Mouse (Mus musculus): ENCODE results near the gene Gm10563.

The Gm10563 gene

GRCm38 (mm10) chr4:155653086-155653450, 7.9 kb upstream of the Gm10563 start, which contains the start of gene Mmp23:
Mmp23 (minus strand) TSS chr4:155653384.
- DNase-seq (ENCODE audit: low spot score in 2 of 2) = peak in 1 of 2 experiments; percentile 25

- no peak for DNase-seq (ENCODE audit: low spot score in 2 of 2)
These were observed 7.3 kb upstream of the Gm10563 start for GRCm38 (mm10) chr4:155652283-155653085.

GRCm38 (mm10) chr4:155651553-155652269, 6.5 kb upstream of the Gm10563 start:
- DNase-seq (ENCODE audit: low spot score in 2 of 2) = no peak

- DNase-seq (ENCODE audit: low spot score in 2 of 2) = no peak
These were observed 4.1 kb upstream of the Gm10563 start for GRCm38 (mm10) chr4:155649355-155649754.

DNA sequence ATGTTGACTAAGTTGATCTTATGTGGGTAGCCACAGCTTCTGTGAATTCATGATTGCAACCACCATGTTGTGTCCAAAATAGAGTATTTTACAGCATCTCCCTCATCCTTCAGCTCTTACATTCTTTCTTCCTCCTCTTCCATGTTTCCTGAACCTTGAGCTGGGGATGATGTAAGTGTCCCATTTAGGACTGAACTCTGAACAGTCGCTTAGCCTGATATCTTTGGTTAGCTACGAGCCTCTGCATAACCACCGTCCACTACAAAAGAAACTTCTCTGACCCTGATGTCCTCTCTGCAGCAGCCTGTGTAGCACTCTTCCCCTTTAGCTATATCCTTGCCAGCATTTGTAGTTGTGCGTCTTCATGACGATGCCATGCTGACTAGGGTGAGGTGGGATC, 513 bp upstream of the Gm10563 start:
- DNase-seq (ENCODE audit: low spot score in 2 of 2) = no peak

- DNase-seq (ENCODE audit: low spot score in 2 of 2) = no peak
These were observed 1.7 kb downstream of the Gm10563 start for GRCm38 (mm10) chr4:155643531-155643930.

DNA sequence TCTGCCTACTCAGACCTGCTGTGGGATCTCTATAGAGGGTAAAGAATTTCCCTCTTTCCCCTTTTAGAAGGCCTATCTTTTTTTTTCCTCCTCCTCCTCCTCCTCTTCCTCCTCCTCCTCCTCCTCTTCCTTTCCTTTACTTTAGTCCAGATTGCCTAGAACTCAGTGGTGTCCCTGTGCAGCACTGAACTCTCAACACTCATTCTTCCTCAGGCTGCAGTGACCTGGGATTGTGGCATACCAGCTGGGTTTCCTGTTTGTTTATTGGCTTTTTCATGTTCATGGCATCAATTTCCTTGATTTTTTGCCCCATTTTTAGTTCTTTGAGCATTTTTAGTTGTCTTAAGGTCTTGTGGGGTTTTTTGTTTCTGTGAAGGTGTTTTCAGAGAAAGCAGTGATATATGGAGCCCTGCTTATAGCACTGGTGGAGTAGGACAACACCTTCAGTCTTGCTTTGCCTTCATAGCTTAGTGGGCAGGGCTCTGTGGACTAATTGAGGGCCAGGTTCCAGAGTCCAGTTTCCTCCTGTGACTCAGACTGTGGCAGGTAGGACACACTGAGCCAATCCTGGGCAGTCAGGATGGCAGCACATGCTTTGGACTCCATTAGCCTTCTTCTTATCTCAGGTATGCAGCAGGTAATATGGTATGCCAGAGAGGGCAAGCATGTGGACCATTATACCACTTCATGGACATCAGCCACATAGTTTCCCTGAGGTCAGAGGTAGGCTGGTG, 9.3 kb downstream of the Gm10563 start:
- no peak for DNase-seq (ENCODE audit: low spot score in 2 of 2)

DNA sequence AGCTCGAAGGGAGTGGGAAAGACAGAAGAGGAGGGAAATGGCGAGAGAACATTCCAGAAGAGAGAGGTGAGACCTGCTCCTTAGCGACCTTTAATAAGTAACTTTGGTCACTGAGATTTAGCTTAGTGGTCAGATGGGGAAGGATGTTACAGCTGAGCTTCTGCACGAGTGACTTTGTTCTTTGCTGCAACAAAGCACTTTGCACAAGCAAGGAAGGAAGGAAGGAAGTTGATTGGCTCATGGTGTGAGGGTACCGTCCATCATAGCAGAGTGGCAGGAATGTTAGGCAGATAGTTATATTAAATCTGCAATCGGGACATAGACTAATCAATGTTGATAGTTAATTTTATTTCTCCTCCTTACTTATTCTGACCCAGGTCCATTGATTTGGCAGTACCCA, 14.9 kb downstream of the Gm10563 start:
- DNase-seq (ENCODE audit: low spot score in 2 of 2) = no peak

DNA sequence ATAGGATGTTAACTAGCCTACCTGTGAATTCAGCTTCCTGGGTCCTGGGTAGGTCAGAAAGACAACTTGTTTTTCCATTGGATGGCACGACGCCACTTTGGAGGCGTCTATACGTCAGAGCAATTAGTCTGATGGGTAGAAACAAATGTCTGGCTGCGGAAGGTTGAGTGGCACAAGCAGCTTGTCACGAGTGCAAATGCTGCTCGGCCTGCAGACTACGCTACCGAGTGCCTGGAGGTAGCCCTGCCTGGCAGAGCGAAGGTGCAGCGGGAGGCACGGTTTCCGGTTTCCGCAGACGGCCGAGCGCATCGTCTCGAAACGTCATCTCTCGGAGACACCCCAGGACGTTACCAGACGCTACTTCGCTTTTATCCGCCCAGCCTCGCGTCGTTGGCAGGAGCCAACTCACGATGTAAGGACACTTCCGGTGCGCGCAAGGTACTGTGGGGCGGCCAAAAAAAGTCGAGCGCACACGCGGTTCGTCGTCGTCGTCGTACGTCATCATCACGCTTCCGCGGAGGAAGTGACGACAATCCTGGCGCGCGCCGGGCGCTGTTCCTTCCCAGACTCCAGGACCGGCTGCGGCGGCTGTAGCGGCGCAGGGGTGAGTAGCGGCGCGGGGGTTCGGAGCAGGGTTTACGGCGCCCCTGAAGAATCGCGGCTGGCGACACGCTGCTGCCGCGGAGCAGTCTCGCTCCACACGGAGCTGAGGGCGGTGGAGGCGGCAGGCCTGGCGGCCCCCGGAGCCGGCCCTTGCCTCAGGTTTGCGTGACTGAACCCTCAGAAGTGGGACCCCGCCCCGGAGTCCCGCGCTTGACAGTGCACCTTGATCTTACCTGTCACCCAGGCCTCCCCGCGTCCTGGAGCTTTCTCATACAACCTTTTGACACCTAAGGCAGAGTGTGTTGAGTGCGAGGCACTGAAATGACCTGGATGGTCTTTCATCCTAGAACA, 20.6 kb downstream of the Gm10563 start, which contains the start of gene Cdk11b:
Gene Cdk11b, plus strand, starts transcription at position 517 of the 954 bp plus-strand sequence.
- peak; percentile 96 for DNase-seq (ENCODE audit: low spot score in 2 of 2)

DNA sequence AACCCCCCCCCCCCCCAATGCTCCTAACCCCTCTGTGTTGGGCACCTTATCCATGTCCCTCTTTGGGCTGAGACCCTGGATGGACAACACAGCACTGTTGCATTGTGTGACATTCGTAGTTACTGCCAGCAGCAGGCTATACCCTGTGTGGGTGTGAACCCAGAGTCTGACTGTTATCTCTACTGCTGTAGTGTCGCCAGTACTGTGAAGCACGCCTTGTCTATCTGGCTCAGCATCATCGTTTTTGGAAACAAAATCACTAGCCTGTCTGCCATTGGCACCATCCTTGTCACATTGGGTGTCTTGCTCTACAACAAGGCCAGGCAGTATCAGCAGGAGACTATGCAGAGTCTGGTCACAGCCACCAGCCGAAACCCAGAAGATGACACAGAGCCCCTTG, 26.9 kb downstream of the Gm10563 start:
- DNase-seq (ENCODE audit: low spot score in 2 of 2) = no peak

DNA sequence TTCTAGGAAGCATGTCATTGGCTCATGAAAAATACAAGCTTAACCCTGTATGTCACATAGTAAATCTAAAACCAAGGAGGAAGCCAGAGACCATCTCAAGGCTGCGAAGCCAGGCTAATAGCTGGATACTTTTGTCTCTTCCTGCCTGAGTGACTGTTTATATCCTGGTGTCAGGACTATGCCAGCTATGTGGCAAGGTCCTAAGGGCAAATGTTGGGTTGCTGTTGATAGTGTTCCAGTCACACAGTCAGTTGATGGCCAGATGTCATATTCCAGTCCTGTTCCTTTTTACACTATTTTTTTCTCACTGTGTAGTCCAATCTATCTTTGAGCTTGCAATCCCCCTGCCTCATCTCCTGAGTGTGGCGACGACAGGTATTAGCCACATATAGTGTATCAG, 31.9 kb downstream of the Gm10563 start:
- DNase-seq (ENCODE audit: low spot score in 2 of 2) = no peak

DNA sequence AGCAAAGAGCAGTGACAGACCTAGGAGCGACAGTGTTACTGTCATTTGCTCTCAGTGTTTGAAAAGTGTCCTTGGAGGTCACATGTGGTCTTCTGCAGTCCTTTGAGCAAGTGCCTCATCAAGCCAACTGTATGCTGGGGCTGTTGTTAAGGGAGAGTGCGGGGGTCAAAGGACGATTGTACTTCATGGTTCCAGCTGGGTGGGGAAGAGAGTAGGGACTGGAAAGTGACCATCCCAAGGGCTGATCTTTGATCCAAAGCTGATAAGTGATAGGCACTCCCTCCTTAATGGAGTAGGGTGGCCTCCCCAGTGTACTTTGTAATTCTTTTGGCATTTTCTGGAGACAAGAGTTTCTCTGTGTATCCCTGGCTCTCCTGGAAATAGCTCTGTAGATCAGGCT, 33.3 kb downstream of the Gm10563 start:
- DNase-seq (ENCODE audit: low spot score in 2 of 2) = no peak

DNA sequence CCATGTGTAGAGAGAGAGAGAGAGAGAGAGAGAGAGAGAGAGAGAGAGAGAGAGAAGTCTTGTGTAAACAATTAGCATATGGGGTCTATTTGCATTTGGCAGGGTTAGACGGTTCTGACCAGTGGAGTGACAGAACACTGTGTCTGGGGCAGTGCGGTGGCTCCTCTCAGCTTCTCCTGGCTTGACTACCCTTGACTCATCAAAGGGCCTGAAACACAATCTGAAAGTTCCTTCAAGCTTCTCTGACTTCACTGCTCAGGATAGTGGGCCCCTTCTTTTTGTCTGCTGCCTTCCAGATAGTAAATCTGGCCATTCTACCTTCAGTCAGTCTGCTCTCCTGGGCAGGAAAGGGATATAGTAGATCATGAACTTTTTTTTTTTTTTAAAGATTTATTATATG, 38.4 kb downstream of the Gm10563 start:
- no peak for DNase-seq (ENCODE audit: low spot score in 2 of 2)

- no peak for DNase-seq (ENCODE audit: low spot score in 2 of 2)
These were observed 40.1 kb downstream of the Gm10563 start for GRCm38 (mm10) chr4:155605132-155605531.

- DNase-seq (ENCODE audit: low spot score in 2 of 2) = no peak
These were observed 41.4 kb downstream of the Gm10563 start for GRCm38 (mm10) chr4:155603801-155604200.

- DNase-seq (ENCODE audit: low spot score in 2 of 2) = no peak
These were observed 42.5 kb downstream of the Gm10563 start for GRCm38 (mm10) chr4:155602753-155603152.

GRCm38 (mm10) chr4:155601997-155602456, 43.2 kb downstream of the Gm10563 start:
- DNase-seq (ENCODE audit: low spot score in 2 of 2) = no peak

GRCm38 (mm10) chr4:155601091-155601996, 43.9 kb downstream of the Gm10563 start, which contains the start of gene Slc35e2:
Slc35e2 (plus strand) TSS chr4:155601416.
- peak; percentile 84 to 98 for DNase-seq (ENCODE audit: low spot score in 2 of 2)

DNA sequence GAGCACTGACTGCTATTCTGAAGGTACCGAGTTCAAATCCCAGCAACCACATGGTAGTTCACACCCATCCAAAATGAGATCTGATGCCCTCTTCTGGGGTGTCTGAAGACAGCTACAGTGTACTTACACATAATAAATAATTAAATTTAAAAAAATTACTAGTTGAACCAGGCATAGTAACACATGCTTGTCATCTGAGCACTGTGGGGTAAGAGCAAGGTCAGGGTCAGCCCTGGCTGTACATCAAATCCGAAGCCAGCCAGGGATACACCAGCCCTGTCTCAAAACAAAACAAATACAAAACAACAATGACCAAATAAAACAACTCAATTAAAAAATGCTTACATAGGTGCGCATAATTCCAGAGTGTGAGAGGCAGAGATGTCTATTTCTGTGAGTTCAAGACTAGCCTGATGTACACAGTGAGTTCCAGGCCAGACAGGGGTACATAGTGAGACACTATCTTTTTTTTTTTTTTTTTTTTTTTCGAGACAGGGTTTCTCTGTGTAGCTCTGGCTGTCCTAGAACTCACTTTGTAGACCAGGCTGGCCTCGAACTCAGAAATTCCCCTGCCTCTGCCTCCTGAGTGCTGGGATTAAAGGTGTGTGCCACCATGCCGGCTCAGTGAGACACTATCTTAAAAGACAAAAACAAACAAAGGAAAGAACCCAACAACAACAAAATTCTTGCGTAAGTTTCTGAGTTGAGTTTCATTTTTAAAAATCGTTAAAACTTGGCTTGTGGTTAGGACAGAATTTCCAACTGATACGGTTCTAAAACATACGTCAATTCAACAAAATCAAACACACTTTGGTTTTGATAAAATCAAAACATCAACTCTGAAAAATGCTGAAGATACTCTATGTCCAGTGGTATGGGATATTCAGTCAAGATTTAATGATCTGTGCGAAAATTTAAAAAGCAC, 45.0 kb downstream of the Gm10563 start:
- DNase-seq (ENCODE audit: low spot score in 2 of 2) = no peak

Data from cerebellum, postnatal 4 days (tissue).